Mouse (Mus musculus): ENCODE measurements around the gene Ada.

Gene Ada

DNA sequence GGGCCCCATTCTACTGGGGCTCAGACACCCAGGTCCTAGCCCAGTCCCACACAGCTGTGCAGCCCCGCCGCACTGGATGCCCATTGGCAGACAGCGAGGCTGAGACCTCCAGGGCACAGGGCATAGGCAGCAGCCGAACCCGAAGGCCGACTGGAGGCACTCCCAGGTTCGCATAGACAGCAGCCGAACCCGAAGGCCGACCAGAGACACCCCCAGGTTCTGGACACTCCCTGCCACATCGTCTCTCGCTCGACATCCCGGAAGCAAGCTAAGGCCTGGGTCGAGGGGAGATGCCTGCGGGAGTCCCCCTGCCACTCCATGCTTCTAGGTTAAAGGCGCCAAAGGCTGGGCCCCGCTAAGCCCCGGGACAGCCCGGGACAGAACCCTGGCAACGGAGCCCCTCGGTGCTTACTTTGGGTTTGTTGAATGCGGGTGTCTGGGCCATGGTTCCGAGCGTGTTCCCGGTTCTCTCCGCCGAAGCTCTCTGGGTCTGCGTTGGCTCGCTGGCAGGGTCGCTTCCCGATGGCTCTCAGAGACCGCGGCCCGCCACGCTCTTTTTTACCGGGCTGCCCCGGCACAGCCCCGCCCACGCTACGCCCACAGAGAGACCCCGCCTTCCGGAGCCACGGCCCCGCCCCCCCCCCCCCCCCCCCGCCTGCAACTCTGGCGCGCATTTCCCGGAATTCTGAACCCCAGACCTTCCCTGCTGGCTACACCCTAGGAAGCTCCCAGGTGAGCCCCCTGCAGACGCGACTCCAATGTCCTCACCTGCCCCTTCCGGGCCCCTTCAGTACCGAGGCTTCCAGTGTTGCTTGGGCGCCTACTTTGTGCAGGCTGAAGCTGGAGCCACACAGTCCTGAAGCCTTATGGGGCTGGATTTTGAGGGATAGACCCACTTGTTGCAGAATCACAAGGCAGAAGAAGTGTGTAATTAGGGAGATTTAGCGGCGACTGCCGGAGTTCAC lies at the start of gene Ada:
Gene Ada, minus strand, starts transcription at position 593 of the 965 bp plus-strand sequence.
- no peak for DNase-seq (ENCODE audit: extremely low read depth, low read depth)

DNA sequence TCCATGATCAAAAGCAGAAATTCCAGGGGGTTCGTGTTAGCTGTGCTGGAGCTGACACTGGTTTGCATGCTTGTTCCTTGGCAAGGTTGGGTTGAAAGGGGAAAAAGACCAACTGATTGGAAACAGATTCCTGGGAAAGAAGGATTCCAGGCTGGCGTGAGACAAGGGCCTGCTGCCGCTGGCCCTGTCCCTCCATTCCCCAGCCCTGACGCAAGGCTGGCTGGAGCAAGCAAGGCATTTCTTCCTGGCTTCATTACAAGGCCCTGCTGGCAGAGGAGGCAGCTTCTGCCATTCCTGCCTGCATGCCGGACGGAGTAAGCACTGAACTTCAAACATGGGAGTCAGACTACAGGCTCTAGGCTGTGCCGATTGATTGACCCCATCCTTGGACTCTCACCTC lies 48.4 kb upstream of the Ada start:
- no peak for DNase-seq (ENCODE audit: extremely low read depth, low read depth)

DNA sequence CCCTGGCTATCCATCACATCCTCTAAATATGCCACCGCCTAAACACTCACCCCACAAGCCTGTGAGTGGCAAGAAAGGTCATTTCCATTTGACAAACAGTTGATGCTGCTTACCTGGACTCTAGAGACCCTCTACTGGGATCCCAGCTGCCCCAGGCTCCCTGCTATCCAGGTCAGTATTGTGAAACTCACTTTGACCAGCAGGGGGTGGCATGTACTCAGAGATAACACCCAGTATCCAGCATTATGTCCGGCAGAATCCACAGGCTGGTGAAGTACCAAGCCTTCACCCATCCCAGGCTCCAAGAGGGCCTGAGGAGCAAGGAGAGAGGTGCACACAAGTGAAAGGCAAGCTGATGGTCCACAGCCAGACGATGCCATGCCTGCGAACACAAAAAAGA lies 38.4 kb upstream of the Ada start:
- no peak for DNase-seq (ENCODE audit: extremely low read depth, low read depth)

DNA sequence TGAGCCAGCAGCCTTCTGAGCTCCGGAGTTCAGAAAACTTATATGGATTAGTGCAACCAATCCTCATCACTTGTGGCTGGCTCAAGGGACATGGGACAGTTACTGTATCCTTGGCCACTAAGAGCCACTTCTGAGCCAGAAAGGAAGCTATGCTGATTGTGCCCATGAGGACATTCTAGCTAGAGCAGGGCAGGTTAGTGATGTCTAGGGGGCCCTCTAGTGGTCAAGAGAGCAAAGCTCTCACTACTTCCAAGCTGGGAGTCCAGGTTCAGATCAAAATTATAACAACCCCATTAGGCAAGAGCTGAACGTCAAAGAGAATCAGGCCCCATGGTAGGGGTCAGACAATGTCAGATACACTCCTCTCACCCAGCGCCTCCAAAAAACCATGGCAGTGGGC lies 37.7 kb upstream of the Ada start:
- peak; percentile 41 for DNase-seq (ENCODE audit: extremely low read depth, low read depth)

DNA sequence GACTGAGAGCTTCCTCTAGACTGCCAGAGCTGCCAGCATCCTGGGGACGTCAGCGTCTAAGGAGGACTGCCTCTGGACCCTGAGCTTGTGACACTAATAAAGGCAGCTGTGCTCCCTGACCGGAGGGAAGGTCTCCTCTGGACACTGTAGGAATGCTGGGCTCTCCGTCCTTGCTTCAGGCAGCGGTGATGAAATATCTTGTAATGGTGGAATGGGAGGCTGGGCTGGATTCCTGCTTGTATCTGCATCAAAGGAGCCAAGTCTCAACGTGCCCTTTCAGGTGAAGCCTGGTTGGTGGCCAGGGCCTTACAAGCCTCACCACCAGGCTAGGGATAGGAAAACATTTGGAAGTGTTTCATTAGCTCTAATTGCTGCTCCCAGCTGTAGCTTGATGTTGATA lies 37.0 kb upstream of the Ada start:
- no peak for DNase-seq (ENCODE audit: extremely low read depth, low read depth)

DNA sequence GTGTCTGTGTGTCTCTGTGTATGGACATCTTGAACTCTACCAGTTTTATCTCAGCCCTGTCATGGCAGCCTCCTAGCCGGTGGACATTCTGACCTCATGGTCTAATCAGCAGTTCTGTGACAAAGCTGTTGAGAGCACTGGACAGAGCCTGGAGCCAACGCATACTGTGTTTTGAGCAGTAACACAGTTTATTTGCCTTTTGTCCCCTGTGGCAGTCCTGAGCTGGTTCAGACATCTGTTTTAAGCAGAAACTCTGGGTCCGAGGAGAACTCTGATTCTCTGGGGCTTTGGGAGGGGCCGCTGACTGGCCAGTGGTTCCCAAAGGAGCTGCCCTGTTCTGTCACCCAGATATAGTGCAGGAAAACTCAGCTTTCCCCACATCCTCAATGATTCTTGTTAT lies 33.9 kb upstream of the Ada start:
- DNase-seq (ENCODE audit: extremely low read depth, low read depth), result no peak

DNA sequence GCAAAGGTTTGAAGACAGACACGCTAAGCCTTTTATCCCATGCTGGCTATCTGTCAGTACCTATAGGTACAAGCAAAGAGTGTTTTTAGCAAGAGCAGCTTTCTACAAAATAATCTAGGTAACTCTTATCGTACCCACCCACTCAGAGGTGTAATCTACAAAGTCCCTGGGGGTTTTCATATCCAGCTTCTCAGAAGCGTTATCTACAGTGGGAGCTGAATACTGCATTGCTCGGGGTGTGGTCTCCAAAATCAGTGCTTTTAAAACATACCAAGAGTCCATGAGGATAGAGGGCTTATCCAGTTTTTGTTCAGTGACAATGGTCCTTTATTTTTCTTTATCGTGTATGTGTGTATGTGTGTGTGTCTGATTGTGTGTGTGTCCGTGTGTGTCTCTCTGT lies 33.3 kb upstream of the Ada start:
- no peak for DNase-seq (ENCODE audit: extremely low read depth, low read depth)

DNA sequence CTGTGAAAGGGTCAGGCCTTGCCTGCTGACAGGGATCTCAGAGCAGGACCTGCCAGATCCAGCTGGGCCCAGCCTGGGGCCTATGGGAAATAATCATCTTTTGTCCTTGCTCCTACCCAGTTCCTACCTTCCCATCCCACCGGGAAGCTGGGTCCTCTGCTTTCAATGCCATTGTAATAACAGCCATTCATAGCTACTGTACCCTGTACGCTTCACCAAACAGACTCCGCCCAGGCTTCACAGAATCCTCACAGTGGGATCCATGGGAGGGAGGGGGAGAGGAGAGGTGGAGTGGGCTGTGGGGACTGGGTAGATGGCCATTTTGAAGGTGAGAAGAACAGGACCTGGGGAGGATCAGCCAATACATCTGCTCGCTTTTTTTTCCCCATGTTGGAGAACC lies 28.9 kb upstream of the Ada start:
- DNase-seq (ENCODE audit: extremely low read depth, low read depth), result no peak

DNA sequence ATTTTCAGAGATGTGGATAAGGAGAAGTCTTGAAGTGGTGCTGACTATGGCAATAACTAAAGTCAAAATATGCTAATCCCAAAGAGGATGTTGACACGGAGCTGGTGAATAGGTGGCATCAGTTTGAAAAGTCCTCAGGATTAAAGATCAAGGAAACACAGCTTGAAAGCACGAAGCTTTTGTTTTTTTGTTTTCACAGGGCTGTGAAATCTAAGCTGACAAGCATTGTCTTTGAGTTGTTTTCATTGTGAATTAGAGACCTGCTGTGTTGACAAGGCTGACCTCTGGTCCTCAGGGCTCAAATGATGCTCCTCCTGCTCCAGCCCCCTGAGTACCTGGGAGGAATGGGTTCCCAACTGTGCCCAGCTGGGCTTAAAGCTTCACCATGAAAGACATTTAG lies 27.0 kb upstream of the Ada start:
- DNase-seq (ENCODE audit: extremely low read depth, low read depth), result no peak

DNA sequence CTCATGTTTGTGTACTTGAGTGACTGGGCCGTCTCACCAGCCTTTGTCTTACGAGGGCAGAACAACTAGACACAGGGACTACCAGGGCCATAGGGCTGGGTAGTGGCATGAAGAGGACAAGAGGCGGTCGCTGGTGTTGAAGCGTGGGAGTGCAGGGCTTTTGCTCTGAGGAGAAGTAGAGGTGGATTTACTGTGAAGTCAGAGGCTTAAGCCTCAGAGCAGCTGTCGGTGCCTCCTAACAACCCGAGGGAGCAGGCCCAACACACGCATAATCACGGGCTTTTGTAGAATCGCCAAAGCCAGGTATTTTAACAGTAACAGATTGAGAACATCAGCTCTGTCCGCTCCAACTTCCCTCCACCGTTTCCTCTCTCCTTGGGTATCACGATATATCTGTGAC lies 26.6 kb upstream of the Ada start:
- DNase-seq (ENCODE audit: extremely low read depth, low read depth), result no peak

DNA sequence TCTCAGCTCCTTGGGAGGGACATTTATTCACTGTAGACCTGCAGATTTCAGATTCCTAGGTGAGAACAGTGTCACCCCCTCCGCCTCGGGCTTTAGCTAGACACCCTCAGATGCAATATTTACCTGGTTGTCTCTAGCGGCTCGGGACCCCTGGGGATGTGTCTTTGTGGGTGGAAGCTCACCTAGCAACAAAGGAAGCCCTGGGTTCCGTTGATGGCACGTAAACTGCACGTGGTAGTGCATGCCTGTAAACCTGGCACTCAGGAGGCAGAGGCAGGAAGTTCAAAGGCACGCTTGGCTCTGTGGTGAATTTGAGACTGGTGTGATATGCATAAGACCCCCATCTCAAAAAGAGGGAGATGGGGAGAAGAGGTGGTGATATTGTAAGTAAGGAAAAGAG lies 20.7 kb upstream of the Ada start:
- no peak for DNase-seq (ENCODE audit: extremely low read depth, low read depth)

DNA sequence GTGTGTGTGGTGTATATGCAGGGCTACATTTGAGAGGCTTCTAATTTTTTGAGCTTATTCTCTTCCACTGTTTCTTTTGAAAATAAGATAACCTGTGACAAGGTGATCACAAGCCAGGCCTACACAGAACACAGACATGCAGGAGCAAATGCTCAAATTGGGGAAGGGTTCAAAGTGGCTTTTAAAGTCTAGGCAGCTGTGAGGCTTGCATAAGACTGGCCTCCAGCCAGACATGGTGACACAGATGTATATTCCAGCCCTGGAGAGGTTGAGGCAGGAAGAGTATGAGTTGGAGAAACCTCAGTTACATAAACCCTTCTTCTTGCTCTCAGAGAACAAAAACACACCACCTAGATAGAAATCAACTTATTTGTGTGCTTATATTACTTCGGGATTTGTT lies 16.9 kb upstream of the Ada start:
- no peak for DNase-seq (ENCODE audit: extremely low read depth, low read depth)

DNA sequence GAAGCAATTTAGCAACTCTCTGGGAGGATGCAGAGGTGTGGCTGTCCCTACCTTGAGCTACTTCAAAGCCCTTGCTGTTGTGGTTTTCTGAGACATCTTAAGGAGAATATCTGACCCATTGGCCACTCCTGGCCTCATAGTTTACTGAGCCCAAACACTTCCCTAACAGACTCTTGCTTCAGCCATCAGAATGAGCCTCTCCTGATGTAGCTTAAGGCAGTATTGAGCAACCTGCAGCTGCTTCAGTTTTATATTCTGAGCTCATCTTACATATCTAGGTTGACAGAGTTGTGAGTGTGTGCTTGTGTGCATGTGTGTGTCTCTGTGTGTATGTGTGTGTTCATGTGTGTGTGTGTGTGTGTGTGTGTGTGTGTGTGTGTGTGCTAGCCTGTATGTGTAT lies 16.2 kb upstream of the Ada start:
- DNase-seq (ENCODE audit: extremely low read depth, low read depth), result no peak

DNA sequence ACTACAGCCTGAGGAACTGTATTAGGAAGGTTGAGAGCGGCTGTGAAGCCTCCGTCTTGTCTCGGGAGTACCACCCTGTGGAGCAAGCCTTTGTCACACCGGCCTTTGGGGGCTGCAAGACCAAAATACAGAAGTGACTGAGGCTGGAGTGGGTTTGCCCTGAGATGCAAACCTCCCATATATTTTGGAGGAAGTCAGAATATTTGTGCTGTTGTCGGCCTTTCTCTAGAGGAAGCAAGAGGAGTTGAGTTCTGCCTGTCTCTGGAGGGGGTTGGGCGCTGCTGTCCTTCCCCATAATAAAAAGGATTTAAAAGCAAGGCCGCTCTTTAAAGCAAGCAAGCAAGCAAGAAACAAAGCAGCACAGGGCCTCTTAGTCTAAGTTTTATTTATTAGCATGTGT lies 11.4 kb upstream of the Ada start:
- DNase-seq (ENCODE audit: extremely low read depth, low read depth), result no peak

DNA sequence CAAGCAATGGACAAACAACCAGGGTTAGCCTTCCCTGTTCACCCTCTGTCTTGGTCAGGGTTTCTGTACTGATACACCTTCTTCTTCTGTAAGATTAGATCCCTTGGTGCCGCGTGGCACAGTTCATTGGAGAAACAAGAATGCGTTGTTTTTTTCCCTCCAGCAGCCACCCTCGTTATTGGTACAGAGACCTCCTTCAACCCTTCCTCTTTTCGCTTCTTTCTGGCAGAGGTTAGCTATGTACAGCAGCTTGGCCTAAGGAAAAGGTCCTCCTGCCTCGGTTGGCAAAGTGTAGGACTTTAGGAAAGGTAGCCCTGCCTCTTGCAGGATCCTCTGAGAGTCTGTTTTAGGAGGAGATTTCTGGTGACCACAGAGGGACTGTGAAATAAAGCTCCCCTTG lies 10.6 kb upstream of the Ada start:
- DNase-seq (ENCODE audit: extremely low read depth, low read depth), result no peak

DNA sequence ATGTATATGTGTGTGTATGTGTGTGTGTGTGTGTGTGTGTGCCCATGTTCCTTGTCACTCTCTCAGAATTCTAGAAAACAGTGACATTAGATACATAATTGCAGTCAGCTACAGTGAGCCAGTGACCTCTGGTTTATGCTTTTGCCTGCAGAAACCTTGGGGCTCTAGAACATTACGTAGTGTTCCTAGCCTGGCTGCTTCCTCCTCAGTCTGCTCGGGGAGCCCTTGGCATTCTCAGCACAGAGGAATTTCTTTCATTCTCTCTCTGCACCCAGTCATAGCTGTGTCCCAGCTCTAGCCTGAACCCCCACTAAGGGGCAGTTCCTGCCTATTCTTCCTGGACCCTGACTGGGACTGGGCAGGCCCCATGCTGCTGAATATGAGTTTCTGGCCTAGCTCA lies 8.1 kb upstream of the Ada start:
- no peak for DNase-seq (ENCODE audit: extremely low read depth, low read depth)

DNA sequence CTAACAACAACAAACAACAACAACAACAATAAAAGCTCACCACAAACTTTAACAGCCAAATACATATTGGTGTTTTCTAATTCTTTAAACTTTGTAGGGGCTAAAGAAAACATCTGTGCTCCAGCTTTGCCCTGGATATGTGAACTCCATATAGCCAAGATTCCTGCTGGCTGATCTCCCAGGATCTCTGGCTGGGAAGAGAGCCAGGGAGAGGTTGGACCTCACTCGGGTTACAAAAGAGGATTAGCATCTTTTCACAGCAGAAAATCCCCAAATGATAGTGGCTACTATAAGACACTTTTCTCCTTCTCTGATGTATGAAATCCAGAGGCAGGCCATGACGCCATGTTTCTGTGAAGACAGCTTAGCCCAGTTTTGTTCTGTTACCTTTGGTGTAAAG lies 6.7 kb upstream of the Ada start:
- DNase-seq (ENCODE audit: extremely low read depth, low read depth), result no peak

DNA sequence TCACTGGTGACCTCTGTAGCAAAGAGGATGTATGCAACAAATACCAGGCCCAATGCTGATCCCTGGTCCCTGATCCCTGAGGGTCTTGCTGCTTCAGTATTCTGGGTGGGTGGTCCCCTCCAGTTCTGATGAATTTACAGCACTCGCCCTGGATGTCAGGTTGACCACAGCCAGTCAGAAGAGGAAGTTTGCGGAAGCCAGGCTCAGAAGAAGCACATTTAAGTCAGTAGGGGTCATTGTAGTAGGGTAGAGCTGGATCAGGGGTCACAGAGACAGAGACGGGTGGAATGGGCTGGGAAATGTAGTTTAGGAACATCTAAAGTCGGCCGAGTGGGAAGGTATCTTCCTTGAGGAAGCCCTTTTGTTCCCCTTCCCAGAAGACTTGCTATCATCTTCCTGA lies 4.2 kb upstream of the Ada start:
- DNase-seq (ENCODE audit: extremely low read depth, low read depth), result no peak

DNA sequence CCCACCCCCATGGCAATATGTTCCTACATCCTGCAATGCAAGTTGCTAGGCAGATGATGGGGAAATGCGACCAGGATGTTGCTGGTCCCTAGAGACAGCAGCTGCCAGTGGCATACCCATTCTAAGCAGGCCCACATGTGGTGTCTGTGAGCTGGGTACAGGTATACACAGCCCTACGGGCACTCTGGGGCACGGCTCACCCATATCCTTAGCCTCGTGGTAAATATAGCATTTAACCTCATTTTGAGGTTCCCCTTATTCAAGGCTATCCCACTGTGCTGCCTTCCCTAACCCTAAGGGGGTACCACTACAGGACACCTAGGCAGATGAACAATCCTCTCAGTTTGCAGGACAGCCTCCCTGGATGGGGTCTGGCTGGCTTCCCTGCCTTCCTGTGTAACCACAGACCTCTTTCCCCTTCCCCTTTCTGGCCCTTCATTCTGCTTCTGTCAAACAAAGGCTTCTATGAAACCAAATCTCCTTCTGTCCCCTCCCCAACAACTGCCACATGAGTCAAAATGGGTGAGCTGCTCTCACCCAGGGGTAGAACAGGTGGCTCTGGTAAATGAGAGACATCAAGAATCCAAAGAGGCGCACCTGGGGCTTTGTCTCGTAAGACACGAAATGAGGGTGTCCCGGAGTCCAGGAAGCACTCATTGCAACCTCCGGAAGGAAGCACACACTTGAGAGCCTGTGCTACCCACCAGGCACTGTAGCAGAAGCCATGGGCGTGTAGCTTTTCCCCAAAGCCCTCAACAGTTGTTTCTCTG lies 5.1 kb downstream of the Ada start:
- no peak for DNase-seq (ENCODE audit: extremely low read depth, low read depth)

DNA sequence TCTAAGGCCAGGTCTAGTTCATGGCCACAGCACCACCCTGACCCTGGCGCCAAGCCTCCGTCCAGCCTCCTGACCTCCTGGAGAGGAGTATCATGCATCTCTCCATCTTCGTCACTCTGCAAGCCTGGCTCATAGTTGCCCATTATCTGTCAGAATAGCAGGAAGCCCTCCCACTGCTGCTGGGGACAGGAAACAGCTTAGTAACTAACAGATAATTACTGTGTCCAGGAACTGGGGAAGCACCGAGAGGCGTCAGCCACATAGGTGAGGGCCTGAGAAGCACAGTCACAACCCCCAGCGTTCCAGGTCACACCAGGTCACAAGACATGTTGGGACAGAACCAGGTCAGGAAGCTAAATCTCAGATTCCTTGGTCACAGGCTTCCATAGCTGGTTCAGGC lies 6.7 kb downstream of the Ada start:
- peak; percentile 61 for DNase-seq (ENCODE audit: extremely low read depth, low read depth)

DNA sequence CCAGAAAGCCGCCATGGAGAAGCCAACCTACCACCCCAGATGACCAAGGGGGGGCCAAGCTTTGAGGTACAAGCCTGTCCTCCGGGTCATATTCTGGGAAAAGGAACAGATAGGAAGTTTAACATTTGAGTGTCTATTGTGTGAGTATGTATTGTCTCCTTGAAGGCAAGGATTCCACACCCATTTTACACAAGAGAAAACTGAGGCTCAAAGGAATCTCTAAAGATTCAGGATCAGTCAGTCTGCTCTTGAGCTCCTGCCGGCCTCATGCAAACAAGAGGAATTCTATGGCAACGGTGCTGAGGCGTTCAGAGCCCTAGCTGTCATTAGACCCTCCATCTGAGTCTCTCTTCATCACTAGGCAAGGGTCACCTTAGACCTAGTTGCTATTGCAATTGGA lies 7.4 kb downstream of the Ada start:
- no peak for DNase-seq (ENCODE audit: extremely low read depth, low read depth)

DNA sequence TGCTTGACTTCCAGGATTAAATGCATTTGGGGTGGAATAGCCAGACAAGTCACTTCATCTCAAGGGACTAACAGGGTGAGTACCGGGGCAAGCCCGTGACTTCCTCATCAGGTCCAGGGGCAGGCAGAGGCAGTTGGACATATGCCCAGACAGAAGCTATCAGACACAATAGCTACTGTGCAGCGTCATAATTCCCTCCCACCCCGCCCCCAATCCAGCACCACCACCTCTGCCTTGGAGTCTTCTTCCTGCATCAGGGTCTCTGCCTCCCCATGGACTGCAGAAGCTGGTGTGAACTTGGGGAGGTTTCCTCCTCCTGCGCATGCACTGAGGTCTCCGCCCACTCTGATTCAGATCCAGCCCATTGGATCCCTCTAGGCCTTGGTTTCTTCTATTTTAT lies 14.1 kb downstream of the Ada start:
- peak; percentile 82 for DNase-seq (ENCODE audit: extremely low read depth, low read depth)

DNA sequence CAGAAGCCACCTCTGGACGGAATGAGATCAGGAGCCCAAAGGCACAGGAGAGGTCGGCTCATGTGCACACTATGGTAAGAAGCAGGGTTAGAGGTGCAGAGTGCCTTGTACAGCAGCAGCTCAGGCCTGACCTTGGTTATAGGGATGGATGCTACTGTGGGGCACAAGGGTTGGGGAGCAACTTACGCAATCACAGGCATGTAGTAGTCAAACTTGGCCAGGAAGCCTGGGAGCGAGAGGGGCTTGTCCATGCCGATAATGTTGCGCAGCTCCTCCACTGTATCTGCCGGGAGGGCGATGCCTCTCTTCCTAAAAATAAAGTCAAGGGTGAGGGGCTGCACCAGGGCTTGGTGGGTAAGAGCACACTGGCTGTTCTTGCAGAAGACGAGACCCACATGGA lies 14.9 kb downstream of the Ada start:
- DNase-seq (ENCODE audit: extremely low read depth, low read depth), result no peak

Data from MEL-GATA-1-ER (cell line).